Mouse (Mus musculus) forebrain, embryonic 10.5 days (tissue): ENCODE results near the gene Ergic2. TPM values are rescaled to one million over a fixed set of nuclear protein-coding genes. Genes with fewer than 3 reads are reported as not detected.
A peak's percentile ranks its signal among the peaks of the same experiment; 100 is the strongest.

Experiments used
- DNase-seq: peaks from one replicate; pipeline ENCODE4 v3.0.0-alpha.2; 2017; ENCODE audit warnings: low spot score; ENCODE audit errors: extremely low spot score
- H3K27ac ChIP-seq: fragments of 300-500 bp; sonication (generic); 2 replicates; pipeline ENCODE4 v1.5.1; 2016; ENCODE audit warnings: mild to moderate bottlenecking
- H3K27me3 ChIP-seq: fragments of 300-500 bp; sonication (generic); 2 replicates; pipeline ENCODE4 v1.6.1; 2016; ENCODE audit warnings: mild to moderate bottlenecking; ENCODE audit not compliant: poor library complexity, severe bottlenecking
- H3K36me3 ChIP-seq: fragments of 300-500 bp; sonication (generic); replicated peaks from 2 replicates; pipeline ENCODE4 v1.6.1; 2016; ENCODE audit warnings: mild to moderate bottlenecking, moderate library complexity
- H3K4me1 ChIP-seq: fragments of 300-500 bp; sonication (generic); 2 replicates; pipeline ENCODE4 v1.6.1; 2016
- H3K4me3 ChIP-seq: fragments of 300-500 bp; sonication (generic); 2 replicates; pipeline ENCODE4 v1.5.1; 2016; ENCODE audit warnings: mild to moderate bottlenecking, moderate library complexity
- H3K9me3 ChIP-seq: fragments of 300-500 bp; sonication (generic); 2 replicates; pipeline ENCODE4 v1.6.1; 2016; ENCODE audit warnings: mild to moderate bottlenecking, moderate library complexity
- WGBS: fragments of 180-500 bp; shearing (Covaris S2); methylation state at CpG from one replicate; pipeline ENCODE4 v1.1.7; 2016; 5-methylcytosine and 5-hydroxymethylcytosine counted together
- polyA plus RNA-seq: library from polyadenylated mRNA; unstranded; fragments of >200 nt; fragmentation: Nextera tagmentation; extraction: Ambion mirVana; gene quantifications from 2 replicates; pipeline ENCODE4 v1.2.1, GENCODE M21; 2016

Ergic2 gene
- polyA plus RNA-seq, 1 experiment from 2014 or later: 194 TPM

DNA sequence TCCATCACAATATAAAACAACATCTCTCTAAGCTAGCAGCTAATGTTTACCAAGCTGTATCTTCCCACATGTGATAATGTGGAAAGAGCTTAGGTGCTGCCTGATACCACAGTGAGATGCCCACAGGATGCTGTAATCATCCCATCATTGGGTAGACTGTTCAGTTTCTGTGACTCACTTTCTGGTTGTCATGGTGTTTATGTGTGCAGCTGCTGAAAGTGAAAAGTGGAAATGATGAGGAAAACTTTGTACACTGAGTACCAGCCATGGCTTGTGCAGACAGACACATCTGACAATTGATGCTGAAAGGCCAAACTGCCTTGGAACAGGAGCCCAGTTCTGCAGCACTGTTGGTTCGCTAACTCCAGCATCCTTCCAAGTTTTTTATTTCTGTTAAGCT, 27.1 kb upstream of the Ergic2 start:
- no peaks in the 10 kb centered on the region for H3K36me3 ChIP-seq
- no peaks in the 10 kb centered on the region for H3K4me1 ChIP-seq
- H3K9me3 ChIP-seq: no peaks in the 10 kb centered on the region
- no peaks in the 10 kb centered on the region for H3K27me3 ChIP-seq
- 89% methylated on average over 1 of the region's 1 CpGs for WGBS
- no peak overlapping the region for H3K27ac ChIP-seq
- no peak for DNase-seq
- no peak overlapping the region for H3K4me3 ChIP-seq

DNA sequence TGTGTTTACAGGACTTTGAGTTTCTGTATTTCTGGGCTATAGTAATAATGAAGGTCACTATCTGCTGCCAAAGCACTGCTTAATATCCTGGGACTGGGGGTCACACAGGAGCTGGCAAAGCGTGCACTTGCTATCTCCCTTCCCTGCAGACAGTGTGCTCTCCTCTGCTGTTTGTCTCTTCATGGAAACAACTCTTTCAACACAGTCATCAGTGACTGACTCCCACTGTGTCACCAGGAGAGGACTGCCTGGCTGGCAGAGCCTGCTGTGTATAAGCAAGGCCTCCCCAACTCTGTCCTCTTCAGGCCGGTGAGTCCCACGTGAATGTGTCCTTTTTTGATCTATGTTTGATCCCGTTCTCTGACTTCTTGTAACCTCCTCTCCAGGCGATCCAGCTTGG, 25.3 kb upstream of the Ergic2 start:
- Histone ChIP-seq H3K27ac (no peak overlapping the region), H3K4me1 (no peaks in the 10 kb centered on the region), H3K9me3 (no peaks in the 10 kb centered on the region), H3K27me3 (no peaks in the 10 kb centered on the region), H3K4me3 (no peak overlapping the region), H3K36me3 (no peaks in the 10 kb centered on the region)
- 68% methylated on average over 5 of the region's 5 CpGs for WGBS
- no peak for DNase-seq

DNA sequence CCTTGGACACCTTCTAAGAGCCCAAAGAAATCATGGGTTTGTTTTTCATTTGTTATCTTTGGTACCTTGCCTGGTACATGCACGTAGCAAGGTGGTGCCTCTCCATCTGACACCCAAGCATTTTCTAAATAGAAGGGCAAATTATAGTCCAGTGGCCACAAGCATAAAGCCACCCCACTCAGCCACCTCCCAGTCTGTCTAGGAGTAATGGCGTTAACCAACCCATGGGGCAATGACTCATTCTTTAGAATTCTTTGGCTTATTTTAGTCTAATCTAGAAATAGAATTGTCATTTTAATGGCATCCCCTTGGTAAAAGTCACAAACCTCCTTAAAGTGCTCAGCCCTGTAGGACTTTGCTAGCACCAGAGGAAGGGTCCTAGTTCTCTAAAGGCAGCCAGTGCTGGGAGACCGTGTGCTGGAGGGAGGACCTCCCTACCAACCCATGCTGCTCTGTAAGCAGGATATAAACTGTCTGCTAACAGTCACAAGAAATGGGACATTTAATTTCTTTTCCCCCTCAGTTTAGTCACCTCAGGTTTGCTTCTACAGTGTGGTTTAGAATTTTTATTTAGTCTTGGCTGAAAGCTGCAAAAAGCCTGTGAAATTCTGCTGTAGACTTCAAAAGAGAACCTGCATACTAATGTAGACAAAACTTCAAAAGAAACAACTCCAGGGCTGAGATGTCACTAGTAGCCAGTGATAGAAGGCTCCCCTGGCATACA, 22.1 kb upstream of the Ergic2 start:
- H3K27ac ChIP-seq: no peak overlapping the region
- 80% methylated on average over 3 of the region's 3 CpGs for WGBS
- no peaks in the 10 kb centered on the region for H3K9me3 ChIP-seq
- no peak overlapping the region for H3K4me3 ChIP-seq
- no peak for DNase-seq
- no peaks in the 10 kb centered on the region for H3K4me1 ChIP-seq
- no peaks in the 10 kb centered on the region for H3K36me3 ChIP-seq
- H3K27me3 ChIP-seq: no peaks in the 10 kb centered on the region

DNA sequence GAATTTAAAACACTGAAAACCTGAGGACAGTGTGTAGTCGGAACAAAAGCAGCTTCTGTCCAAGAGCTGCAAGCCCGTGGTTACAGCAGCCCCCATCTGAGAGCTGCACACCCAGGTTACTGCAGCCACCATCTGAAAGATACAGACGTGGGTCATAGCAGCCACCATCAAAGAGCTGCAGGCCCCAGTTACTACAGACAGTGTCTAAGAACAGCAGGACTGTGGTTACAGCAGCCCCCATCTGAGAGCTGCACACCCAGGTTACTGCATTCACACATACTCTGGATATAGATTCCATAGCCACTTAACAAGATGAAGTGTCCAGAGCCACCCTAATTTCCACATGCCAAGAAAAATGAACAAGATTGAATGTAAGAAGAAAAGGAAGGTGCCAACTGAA, 15.4 kb upstream of the Ergic2 start:
- WGBS: 74% methylated on average over 3 of the region's 3 CpGs
- no peaks in the 10 kb centered on the region for H3K4me1 ChIP-seq
- H3K27ac ChIP-seq: no peak overlapping the region
- no peaks in the 10 kb centered on the region for H3K27me3 ChIP-seq
- DNase-seq: no peak
- no peaks in the 10 kb centered on the region for H3K36me3 ChIP-seq
- H3K9me3 ChIP-seq: no peaks in the 10 kb centered on the region
- no peak overlapping the region for H3K4me3 ChIP-seq

DNA sequence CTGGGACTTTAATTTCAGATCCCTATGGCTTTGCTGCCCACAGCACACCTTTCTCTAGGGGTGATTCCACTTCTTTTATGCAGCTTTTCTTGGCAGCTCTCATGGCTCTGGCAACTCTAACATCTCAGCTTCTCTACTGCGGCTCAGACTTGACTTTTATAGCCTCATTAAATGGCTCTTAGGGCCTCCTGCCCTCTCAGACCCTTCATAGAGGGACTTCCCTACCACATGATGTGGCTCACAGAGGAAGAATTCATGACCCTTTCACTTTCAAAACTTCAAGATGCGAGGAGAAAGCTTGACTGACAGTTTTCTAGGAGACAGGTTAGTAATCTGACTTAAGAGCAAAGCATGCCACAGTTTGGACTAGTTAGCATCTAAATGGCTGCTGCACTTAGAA, 10.5 kb upstream of the Ergic2 start:
- no peak for DNase-seq
- Histone ChIP-seq H3K27me3 (no peaks in the 10 kb centered on the region), H3K4me3 (no peak overlapping the region), H3K4me1 (no peaks in the 10 kb centered on the region), H3K36me3 (no peaks in the 10 kb centered on the region), H3K27ac (no peak overlapping the region), H3K9me3 (no peaks in the 10 kb centered on the region)
- WGBS: 68% methylated on average over 2 of the region's 2 CpGs

DNA sequence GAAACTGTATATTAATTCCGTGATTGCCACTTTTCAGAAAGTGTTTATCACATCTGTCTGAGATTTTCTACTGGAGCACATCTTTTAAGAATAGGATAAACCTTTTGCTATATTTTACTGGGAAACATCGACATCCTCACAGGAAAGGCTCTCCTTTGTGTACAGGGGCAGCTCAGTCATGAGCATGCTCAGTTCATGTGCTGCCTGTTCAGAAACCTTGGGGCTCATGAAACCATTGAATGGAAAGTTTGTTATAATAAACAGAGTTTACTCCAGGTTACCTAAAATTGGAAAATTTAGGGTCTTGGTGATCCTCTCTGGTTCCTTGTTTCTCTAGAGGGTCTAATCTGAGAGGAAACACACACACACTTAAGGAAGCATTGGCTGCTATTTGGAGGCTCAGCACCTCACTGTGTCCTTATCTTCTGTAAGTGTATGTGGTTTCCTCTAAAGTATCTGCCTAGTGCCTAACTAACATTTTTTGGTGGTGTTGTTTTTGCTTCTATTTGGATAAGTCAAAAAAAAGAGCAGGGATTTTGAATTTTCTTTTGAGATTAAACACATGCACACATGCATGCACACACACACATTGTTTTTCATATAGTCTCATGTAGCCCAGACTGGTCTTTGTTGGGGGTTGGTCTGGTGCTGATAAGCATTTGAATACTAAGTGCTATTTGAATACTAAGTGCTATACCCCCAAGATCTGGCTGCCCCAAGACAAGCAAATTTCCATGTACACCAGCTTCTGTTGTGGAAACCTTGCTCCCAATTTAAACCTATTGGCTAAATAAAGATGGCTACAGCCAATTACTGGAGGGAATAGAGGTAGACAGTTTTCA, 6.3 kb upstream of the Ergic2 start:
- Histone ChIP-seq H3K9me3 (no peaks in the 10 kb centered on the region), H3K27me3 (no peaks in the 10 kb centered on the region), H3K4me1 (no peaks in the 10 kb centered on the region), H3K4me3 (no peak overlapping the region), H3K36me3 (no peaks in the 10 kb centered on the region), H3K27ac (no peak overlapping the region)
- DNase-seq: no peak
- 89% methylated on average over 2 of the region's 2 CpGs for WGBS

DNA sequence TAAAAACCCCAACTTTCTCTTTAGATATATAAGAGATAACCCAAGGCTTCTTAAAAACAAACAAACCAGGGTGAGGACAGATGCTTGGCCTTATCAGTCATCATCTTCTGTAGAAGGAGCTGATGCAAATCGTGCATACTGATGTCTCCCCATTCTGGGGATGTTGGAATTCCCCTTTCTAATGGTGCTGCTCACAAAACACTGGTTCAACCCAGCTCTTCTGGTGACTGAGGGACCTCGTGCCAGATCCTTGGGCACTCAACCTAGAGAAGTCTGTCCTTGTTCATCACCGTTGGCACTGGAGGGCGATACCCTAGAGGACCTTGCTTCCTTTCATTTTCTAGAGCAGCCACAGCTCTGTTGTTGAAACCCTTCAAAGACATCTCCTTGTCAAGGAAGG, 4.6 kb upstream of the Ergic2 start:
- no peak overlapping the region for H3K4me3 ChIP-seq
- no peaks in the 10 kb centered on the region for H3K36me3 ChIP-seq
- no peak for DNase-seq
- H3K4me1 ChIP-seq: peaks cover 8% of the 10 kb centered on the region
- H3K27ac ChIP-seq: no peak overlapping the region
- H3K27me3 ChIP-seq: no peaks in the 10 kb centered on the region
- H3K9me3 ChIP-seq: no peaks in the 10 kb centered on the region
- 90% methylated on average over 4 of the region's 4 CpGs for WGBS

DNA sequence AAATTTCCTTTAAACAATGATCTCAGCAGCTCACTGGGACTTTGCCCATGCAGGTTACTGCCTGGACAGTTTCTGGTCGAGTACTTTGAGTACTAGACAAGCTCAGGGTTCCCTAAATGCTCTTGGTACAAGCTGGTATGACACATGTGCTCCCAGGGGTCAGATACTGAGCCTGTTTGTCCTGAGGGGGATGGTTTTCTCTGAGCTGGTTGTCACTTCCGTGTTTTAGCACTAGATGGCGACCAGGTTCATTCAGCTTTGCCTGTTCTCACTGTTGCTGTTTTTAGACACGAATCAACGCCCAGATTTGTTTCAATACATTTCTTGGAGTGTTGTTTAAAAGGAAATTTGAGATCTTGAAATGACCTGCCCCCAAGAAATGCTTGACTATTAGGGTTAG, 2.6 kb upstream of the Ergic2 start:
- WGBS: 20% methylated on average over 5 of the region's 5 CpGs
- DNase-seq: peak; percentile 52
- H3K36me3 ChIP-seq: no peaks in the 10 kb centered on the region

DNA sequence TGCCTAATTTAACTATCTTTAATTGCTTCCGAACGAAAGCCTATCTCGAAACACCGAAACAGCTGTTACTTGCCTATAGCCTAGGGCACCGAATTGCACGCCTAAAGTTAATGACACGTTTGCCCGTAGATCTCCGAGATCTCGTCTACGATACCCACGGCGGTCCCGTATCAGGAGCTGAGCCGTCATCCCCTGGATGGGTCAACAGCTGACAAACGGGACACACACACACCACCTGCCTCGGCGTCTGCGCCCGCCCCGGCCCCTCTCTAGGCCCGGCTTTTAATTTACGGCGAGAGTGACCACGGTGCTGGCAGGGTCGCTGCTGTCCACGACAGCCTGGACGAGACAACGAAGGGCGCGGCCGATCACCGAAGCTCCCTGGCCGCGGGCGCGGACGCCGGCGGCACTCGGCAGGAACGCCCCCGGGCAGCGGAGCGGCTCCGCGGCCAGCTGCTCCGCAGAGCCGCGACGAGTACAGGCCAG, 740 bp downstream of the Ergic2 start:
- peak overlapping the region; percentile 98 for H3K27ac ChIP-seq
- H3K27me3 ChIP-seq: no peaks in the 10 kb centered on the region
- peak overlapping the region; percentile 96 for H3K4me3 ChIP-seq
- no peaks in the 10 kb centered on the region; the same call in 1 of the 2 replicates for H3K36me3 ChIP-seq
- peaks cover 19% of the 10 kb centered on the region for H3K4me1 ChIP-seq
- DNase-seq: no peak
- no peaks in the 10 kb centered on the region for H3K9me3 ChIP-seq
- under 1% methylated on average over 51 of the region's 51 CpGs for WGBS

More for the DNA sequence above, 2.6 kb upstream of the Ergic2 start:
- Histone ChIP-seq H3K4me3 (no peak overlapping the region), H3K4me1 (peaks cover 19% of the 10 kb centered on the region), H3K27ac (no peak overlapping the region), H3K9me3 (no peaks in the 10 kb centered on the region), H3K27me3 (no peaks in the 10 kb centered on the region)

DNA sequence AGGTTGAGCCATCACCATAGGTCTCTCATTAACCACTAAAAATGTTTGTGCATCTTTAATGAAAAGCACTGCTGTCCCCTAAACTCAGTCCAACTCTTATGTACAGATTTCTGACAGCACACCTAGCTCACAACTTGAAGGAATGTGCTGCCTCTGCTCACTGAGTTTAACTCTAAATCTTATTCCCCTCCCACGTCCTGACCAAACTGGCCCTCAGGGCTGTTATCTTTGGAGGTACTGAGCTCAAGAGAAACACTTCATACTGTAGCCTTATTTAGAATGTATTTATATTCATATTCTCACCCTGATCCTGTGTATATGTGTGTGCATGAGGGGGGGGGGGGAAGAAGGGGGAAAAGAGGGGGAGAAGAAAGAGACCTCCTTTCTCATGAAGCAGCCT, 4.7 kb downstream of the Ergic2 start:
- Histone ChIP-seq H3K27ac (no peak overlapping the region), H3K36me3 (peaks cover 35% of the 10 kb centered on the region), H3K9me3 (no peaks in the 10 kb centered on the region), H3K4me3 (no peak overlapping the region), H3K27me3 (no peaks in the 10 kb centered on the region), H3K4me1 (peaks cover 11% of the 10 kb centered on the region)
- WGBS: 79% methylated on average over 1 of the region's 1 CpGs
- no peak for DNase-seq

DNA sequence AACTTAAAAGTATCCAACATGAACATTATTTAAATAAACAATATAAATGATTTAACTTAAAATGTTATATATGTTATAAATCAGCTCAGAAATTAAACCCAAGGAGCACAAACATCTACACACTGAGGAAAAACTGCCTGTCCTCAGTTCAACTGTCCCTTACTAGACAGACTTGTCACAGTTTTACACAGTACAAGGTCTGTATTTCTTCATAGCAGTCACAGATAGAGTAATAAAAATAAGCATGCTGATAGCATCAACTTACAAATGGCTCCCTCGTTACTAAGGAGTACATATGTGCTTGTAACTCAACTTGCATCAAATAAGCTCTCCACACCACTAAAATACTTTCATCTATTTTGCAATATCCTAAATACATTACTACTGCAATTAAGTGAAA, 7.0 kb downstream of the Ergic2 start:
- Histone ChIP-seq H3K27ac (no peak overlapping the region), H3K4me3 (no peak overlapping the region), H3K27me3 (no peaks in the 10 kb centered on the region), H3K9me3 (no peaks in the 10 kb centered on the region), H3K36me3 (peaks cover 56% of the 10 kb centered on the region), H3K4me1 (peaks cover under 1% of the 10 kb centered on the region; the same call in 1 of the 2 replicates)
- no peak for DNase-seq
- 100% methylated on average over 1 of the region's 1 CpGs for WGBS

DNA sequence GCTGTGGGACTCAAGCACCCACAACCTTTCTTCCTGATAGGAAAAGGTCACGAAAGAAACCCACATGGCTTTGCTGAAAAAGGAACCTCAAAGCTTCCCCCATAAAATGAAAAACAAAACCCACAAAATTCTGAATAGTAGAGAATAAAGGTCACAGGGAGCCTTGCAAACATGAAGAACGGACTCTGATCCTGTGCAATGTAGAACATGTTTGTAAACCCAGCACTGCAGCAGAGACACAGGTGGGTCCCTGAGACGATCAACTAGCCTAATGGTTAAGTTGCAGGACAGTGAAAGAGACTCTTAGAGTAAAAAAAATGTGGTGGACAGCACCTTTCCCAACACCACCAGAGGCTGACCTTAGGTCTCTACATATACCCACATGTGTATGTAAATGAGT, 12.4 kb downstream of the Ergic2 start:
- WGBS: 97% methylated on average over 3 of the region's 3 CpGs
- Histone ChIP-seq H3K4me1 (no peaks in the 10 kb centered on the region), H3K4me3 (no peak overlapping the region), H3K9me3 (no peaks in the 10 kb centered on the region), H3K27me3 (no peaks in the 10 kb centered on the region), H3K27ac (no peak overlapping the region), H3K36me3 (peaks cover 92% of the 10 kb centered on the region)
- DNase-seq: no peak

DNA sequence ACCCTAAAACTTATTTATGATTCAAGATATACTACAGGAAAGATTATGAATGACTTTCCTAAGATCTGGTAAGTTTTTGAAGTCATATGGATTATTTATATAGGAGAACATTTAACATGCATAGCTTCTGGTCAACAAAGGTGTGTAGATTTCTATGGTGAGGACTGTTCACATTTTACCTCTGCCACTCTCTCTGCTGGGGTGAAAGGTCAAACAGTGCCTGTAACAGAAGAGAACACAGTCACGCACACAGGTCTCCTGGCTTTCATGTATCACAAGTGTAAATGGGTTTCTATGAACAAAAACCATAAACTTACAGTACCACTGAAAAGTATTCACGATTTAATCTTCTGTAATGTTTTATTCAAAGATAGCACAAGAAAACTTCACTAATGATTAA, 13.0 kb downstream of the Ergic2 start:
- Histone ChIP-seq H3K9me3 (no peaks in the 10 kb centered on the region), H3K27me3 (no peaks in the 10 kb centered on the region), H3K4me1 (no peaks in the 10 kb centered on the region), H3K27ac (no peak overlapping the region), H3K4me3 (no peak overlapping the region), H3K36me3 (peaks cover 92% of the 10 kb centered on the region)
- 87% methylated on average over 2 of the region's 2 CpGs for WGBS
- no peak for DNase-seq
